Mouse (Mus musculus): ENCODE measurements around the gene Ndufa13. TPM values are rescaled to one million over a fixed set of nuclear protein-coding genes. Genes with fewer than 3 reads are reported as not detected.
"Not testable (repeated sequence)": the region's sequence is repeated elsewhere in the genome, so short reads cannot be mapped to it uniquely, and the experiment has no call there.

The Ndufa13 gene
- polyA plus RNA-seq (2012; ENCODE audit: insufficient read depth, insufficient read length, missing spikeins) = 86.8 and 90.6 TPM in 2 replicates

DNA sequence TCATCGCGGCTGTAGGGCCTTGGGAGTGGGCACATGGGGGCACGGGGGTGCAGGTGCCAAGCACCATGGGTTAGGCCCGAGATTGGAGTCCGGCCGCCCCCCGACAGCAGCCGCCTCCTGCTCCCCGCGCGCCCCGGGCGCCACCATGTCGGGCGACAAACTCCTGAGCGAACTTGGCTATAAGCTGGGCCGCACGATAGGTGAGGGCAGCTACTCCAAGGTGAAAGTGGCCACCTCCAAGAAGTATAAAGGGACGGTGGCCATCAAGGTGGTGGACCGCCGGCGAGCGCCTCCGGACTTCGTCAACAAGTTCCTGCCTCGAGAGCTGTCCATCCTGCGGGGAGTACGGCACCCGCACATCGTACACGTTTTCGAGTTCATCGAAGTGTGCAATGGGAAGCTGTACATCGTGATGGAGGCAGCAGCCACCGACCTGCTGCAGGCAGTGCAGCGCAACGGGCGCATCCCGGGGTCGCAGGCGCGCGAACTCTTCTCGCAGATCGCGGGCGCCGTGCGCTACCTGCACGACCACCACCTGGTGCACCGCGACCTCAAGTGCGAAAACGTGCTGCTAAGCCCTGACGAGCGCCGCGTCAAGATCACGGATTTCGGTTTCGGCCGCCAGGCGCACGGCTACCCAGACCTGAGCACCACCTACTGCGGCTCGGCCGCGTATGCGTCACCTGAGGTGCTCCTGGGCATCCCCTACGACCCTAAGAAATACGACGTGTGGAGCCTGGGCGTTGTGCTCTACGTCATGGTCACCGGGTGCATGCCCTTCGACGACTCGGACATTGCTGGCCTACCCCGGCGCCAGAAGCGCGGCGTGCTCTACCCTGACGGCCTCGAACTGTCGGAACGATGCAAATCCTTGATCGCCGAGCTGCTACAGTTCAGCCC, at the start of gene Ndufa13, which contains the start of the genes Tssk6 and Yjefn3:
Gene Ndufa13, minus strand, starts transcription at position 396 of the 900 bp plus-strand sequence.
Gene Tssk6, plus strand, starts transcription at position 22 of the 900 bp plus-strand sequence.
Gene Yjefn3, minus strand, starts transcription at position 550 of the 900 bp plus-strand sequence.
- Histone ChIP-seq H3K4me3 (ENCODE audit: insufficient read depth, low read length) (peak within 1 kb of the TSS; percentile 85), H3K27ac (ENCODE audit: insufficient read depth, low read depth, low read length) (peak within 1 kb of the TSS; percentile 91), H3K4me1 (ENCODE audit: control insufficient read depth, insufficient read depth, low read length) (peaks cover 19% of the 10 kb centered on the region)
- no peak for TF ChIP-seq CTCF (IDR thresholded peaks at IDR 0.05; ENCODE audit: low read depth, low read length)
- TF ChIP-seq POLR2A (IDR thresholded peaks at IDR 0.05; ENCODE audit: borderline replicate concordance, low read depth, low read length) = no peak

- H3K4me1 ChIP-seq (ENCODE audit: control insufficient read depth, insufficient read depth, low read length) = peaks cover 37% of the 10 kb centered on the region
- H3K4me3 ChIP-seq (ENCODE audit: insufficient read depth, low read length) = no peak overlapping the region
- TF ChIP-seq CTCF (IDR thresholded peaks at IDR 0.05; ENCODE audit: low read depth, low read length) (no peak), POLR2A (IDR thresholded peaks at IDR 0.05; ENCODE audit: borderline replicate concordance, low read depth, low read length) (no peak)
- no peak overlapping the region for H3K27ac ChIP-seq (ENCODE audit: insufficient read depth, low read depth, low read length)
These were observed 47.9 kb upstream of the Ndufa13 start for GRCm38 (mm10) chr8:69950300-69950699.

- peaks cover 38% of the 10 kb centered on the region for H3K4me1 ChIP-seq (ENCODE audit: control insufficient read depth, insufficient read depth, low read length)
- H3K4me3 ChIP-seq (ENCODE audit: insufficient read depth, low read length); H3K27ac ChIP-seq (ENCODE audit: insufficient read depth, low read depth, low read length): not testable (repeated sequence)
These were observed 40.1 kb upstream of the Ndufa13 start for GRCm38 (mm10) chr8:69942495-69942894.

- Histone ChIP-seq H3K4me1 (ENCODE audit: control insufficient read depth, insufficient read depth, low read length) (peaks cover 57% of the 10 kb centered on the region), H3K4me3 (ENCODE audit: insufficient read depth, low read length) (no peak overlapping the region), H3K27ac (ENCODE audit: insufficient read depth, low read depth, low read length) (no peak overlapping the region)
- TF ChIP-seq POLR2A (IDR thresholded peaks at IDR 0.05; ENCODE audit: borderline replicate concordance, low read depth, low read length) (no peak), CTCF (IDR thresholded peaks at IDR 0.05; ENCODE audit: low read depth, low read length) (no peak)
These were observed 38.0 kb upstream of the Ndufa13 start for GRCm38 (mm10) chr8:69940386-69940785.

DNA sequence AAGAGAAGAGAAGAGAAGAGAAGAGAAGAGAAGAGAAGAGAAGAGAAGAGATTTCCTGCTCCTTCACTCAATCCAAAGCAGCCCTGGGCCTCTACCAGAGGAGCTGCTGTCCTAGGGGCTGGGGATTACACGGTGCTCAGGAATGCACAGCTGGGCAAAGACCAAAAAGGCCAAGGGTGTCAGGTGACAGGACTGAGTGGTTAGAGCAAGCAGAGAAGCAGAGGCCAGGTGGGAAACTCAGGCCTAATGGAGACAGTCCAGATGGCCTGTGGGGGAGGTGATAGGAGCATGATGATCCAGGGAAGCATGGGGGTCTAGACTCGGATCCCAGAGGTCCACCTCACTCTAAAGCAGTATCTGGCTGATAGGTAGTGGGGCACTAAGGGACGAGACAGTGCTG, 37.3 kb upstream of the Ndufa13 start:
- peaks cover 58% of the 10 kb centered on the region for H3K4me1 ChIP-seq (ENCODE audit: control insufficient read depth, insufficient read depth, low read length)
- no peak overlapping the region for H3K4me3 ChIP-seq (ENCODE audit: insufficient read depth, low read length)
- no peak for TF ChIP-seq POLR2A (IDR thresholded peaks at IDR 0.05; ENCODE audit: borderline replicate concordance, low read depth, low read length)
- TF ChIP-seq CTCF (IDR thresholded peaks at IDR 0.05; ENCODE audit: low read depth, low read length) = no peak
- no peak overlapping the region for H3K27ac ChIP-seq (ENCODE audit: insufficient read depth, low read depth, low read length)

DNA sequence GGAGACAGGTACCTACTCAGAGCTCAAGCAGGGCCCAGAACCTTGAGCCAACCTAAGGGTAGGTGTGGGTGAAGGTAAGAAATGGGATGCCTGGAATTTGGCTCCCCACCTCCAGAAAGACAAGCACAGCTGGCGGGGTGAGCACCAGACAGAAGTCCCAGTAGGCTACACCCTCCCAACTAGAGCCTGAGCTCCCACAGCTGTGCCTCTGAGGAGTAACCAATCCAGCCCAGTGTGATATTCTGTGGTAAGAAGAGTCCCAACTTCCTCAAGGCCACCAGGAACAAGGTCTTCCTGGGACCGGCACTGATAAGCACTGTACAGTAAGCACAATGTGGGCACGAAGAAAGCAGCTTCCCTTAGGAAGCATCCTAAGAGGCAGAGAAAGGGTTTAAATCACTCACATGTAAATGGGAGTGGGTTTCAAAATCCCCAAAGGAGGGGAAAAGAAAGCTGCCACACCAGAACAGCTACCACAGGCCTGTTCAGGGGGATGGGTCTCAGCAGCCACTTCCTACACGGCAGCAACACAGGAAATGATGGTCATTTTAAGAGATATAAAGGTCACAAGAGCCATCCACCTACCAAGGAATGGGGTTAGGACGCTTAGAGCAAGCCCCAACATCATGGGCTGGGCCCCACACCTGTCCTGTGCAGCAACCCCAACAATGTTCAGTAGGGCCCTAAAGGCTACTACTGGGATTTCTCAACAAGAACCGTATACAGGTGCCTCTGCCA, 36.1 kb upstream of the Ndufa13 start:
- Histone ChIP-seq H3K4me3 (ENCODE audit: insufficient read depth, low read length) (no peak overlapping the region), H3K4me1 (ENCODE audit: control insufficient read depth, insufficient read depth, low read length) (peaks cover 63% of the 10 kb centered on the region), H3K27ac (ENCODE audit: insufficient read depth, low read depth, low read length) (peak overlapping the region; percentile 68)
- no peak for TF ChIP-seq POLR2A (IDR thresholded peaks at IDR 0.05; ENCODE audit: borderline replicate concordance, low read depth, low read length)
- no peak for TF ChIP-seq CTCF (IDR thresholded peaks at IDR 0.05; ENCODE audit: low read depth, low read length)

DNA sequence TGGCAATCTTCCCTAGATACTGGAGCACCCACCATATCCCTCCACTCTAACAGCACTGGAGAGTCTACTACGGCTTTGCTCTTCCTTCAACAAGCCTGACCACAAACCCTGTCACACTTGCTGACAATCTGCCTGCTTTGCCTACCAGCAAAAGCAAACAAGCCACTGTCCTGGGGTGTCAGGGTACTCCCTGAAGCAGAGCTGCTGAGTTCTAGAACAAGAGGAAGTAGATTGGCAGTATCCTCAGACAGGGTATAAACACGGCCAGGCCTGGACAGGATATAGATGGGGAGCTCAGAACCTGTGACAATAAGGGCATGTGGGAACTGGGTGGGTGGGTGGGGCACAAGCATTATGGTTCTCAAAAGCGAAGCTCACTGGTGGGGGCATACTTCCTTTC, 35.1 kb upstream of the Ndufa13 start:
- Histone ChIP-seq H3K27ac (ENCODE audit: insufficient read depth, low read depth, low read length) (peak overlapping the region; percentile 42), H3K4me1 (ENCODE audit: control insufficient read depth, insufficient read depth, low read length) (peaks cover 63% of the 10 kb centered on the region), H3K4me3 (ENCODE audit: insufficient read depth, low read length) (no peak overlapping the region)
- TF ChIP-seq POLR2A (IDR thresholded peaks at IDR 0.05; ENCODE audit: borderline replicate concordance, low read depth, low read length) (no peak), CTCF (IDR thresholded peaks at IDR 0.05; ENCODE audit: low read depth, low read length) (no peak)

- Histone ChIP-seq H3K4me3 (ENCODE audit: insufficient read depth, low read length) (no peak overlapping the region), H3K4me1 (ENCODE audit: control insufficient read depth, insufficient read depth, low read length) (peaks cover 59% of the 10 kb centered on the region), H3K27ac (ENCODE audit: insufficient read depth, low read depth, low read length) (peak overlapping the region; percentile 47)
- no peak for TF ChIP-seq POLR2A (IDR thresholded peaks at IDR 0.05; ENCODE audit: borderline replicate concordance, low read depth, low read length)
- no peak for TF ChIP-seq CTCF (IDR thresholded peaks at IDR 0.05; ENCODE audit: low read depth, low read length)
These were observed 33.9 kb upstream of the Ndufa13 start for GRCm38 (mm10) chr8:69936050-69936794.

- no peak overlapping the region for H3K4me3 ChIP-seq (ENCODE audit: insufficient read depth, low read length)
- peaks cover 52% of the 10 kb centered on the region for H3K4me1 ChIP-seq (ENCODE audit: control insufficient read depth, insufficient read depth, low read length)
- no peak overlapping the region for H3K27ac ChIP-seq (ENCODE audit: insufficient read depth, low read depth, low read length)
- TF ChIP-seq POLR2A (IDR thresholded peaks at IDR 0.05; ENCODE audit: borderline replicate concordance, low read depth, low read length) (no peak), CTCF (IDR thresholded peaks at IDR 0.05; ENCODE audit: low read depth, low read length) (no peak)
These were observed 33.1 kb upstream of the Ndufa13 start for GRCm38 (mm10) chr8:69935431-69935830.
